Mouse (Mus musculus): ENCODE measurements around the gene Gm26897. TPM values are rescaled to one million over a fixed set of nuclear protein-coding genes. Genes with fewer than 3 reads are reported as not detected.

Gene Gm26897
- not detected in 2 replicates for polyA plus RNA-seq (2012; rRNA removed)

GRCm38 (mm10) chr5:111733851-111734250 is at the start of gene Gm26897:
Gm26897 (plus strand) TSS chr5:111733924.
- H3K27me3 ChIP-seq (ENCODE audit: control insufficient read depth, insufficient read depth, low read length), result no peaks in the 10 kb centered on the region
- no peak within 1 kb of the TSS for H3K27ac ChIP-seq (ENCODE audit: insufficient read depth, low read depth, low read length)
- H3K4me3 ChIP-seq (ENCODE audit: low read depth, low read length), result no peak within 1 kb of the TSS
- no peaks in the 10 kb centered on the region for H3K36me3 ChIP-seq (ENCODE audit: control insufficient read depth, insufficient read depth, low read length)
- 85% methylated on average over 12 of the region's 12 CpGs for WGBS
- no peaks in the 10 kb centered on the region for H3K4me1 ChIP-seq (ENCODE audit: control insufficient read depth, insufficient read depth, insufficient read length, low read length)
- TF ChIP-seq POLR2A (IDR thresholded peaks at IDR 0.05; ENCODE audit: low read depth, low read length), result no peak
- TF ChIP-seq CTCF (IDR thresholded peaks at IDR 0.05; ENCODE audit: extremely low read depth, insufficient read length, insufficient replicate concordance, low read depth, low read length), result no peak

GRCm38 (mm10) chr5:111687370-111687769 is 46.4 kb upstream of the Gm26897 start:
- no peak overlapping the region for H3K27ac ChIP-seq (ENCODE audit: insufficient read depth, low read depth, low read length)
- no peak for TF ChIP-seq CTCF (IDR thresholded peaks at IDR 0.05; ENCODE audit: extremely low read depth, insufficient read length, insufficient replicate concordance, low read depth, low read length)
- no peak for TF ChIP-seq POLR2A (IDR thresholded peaks at IDR 0.05; ENCODE audit: low read depth, low read length)
- 54% methylated on average over 5 of the region's 5 CpGs for WGBS
- no peak overlapping the region for H3K4me3 ChIP-seq (ENCODE audit: low read depth, low read length)
- H3K4me1 ChIP-seq (ENCODE audit: control insufficient read depth, insufficient read depth, insufficient read length, low read length), result no peaks in the 10 kb centered on the region
- H3K27me3 ChIP-seq (ENCODE audit: control insufficient read depth, insufficient read depth, low read length), result no peaks in the 10 kb centered on the region
- H3K36me3 ChIP-seq (ENCODE audit: control insufficient read depth, insufficient read depth, low read length), result no peaks in the 10 kb centered on the region

GRCm38 (mm10) chr5:111688584-111688983 is 45.1 kb upstream of the Gm26897 start:
- 58% methylated on average over 10 of the region's 10 CpGs for WGBS
- Histone ChIP-seq H3K4me1 (ENCODE audit: control insufficient read depth, insufficient read depth, insufficient read length, low read length) (no peaks in the 10 kb centered on the region), H3K36me3 (ENCODE audit: control insufficient read depth, insufficient read depth, low read length) (no peaks in the 10 kb centered on the region), H3K4me3 (ENCODE audit: low read depth, low read length) (no peak overlapping the region), H3K27me3 (ENCODE audit: control insufficient read depth, insufficient read depth, low read length) (no peaks in the 10 kb centered on the region), H3K27ac (ENCODE audit: insufficient read depth, low read depth, low read length) (no peak overlapping the region)
- no peak for TF ChIP-seq POLR2A (IDR thresholded peaks at IDR 0.05; ENCODE audit: low read depth, low read length)
- TF ChIP-seq CTCF (IDR thresholded peaks at IDR 0.05; ENCODE audit: extremely low read depth, insufficient read length, insufficient replicate concordance, low read depth, low read length), result no peak

GRCm38 (mm10) chr5:111697996-111698395 is 35.7 kb upstream of the Gm26897 start:
- WGBS, result 43% methylated on average over 7 of the region's 7 CpGs
- no peaks in the 10 kb centered on the region for H3K27me3 ChIP-seq (ENCODE audit: control insufficient read depth, insufficient read depth, low read length)
- H3K4me3 ChIP-seq (ENCODE audit: low read depth, low read length), result no peak overlapping the region
- TF ChIP-seq CTCF (IDR thresholded peaks at IDR 0.05; ENCODE audit: extremely low read depth, insufficient read length, insufficient replicate concordance, low read depth, low read length), result no peak
- no peak for TF ChIP-seq POLR2A (IDR thresholded peaks at IDR 0.05; ENCODE audit: low read depth, low read length)
- no peaks in the 10 kb centered on the region for H3K36me3 ChIP-seq (ENCODE audit: control insufficient read depth, insufficient read depth, low read length)
- no peaks in the 10 kb centered on the region for H3K4me1 ChIP-seq (ENCODE audit: control insufficient read depth, insufficient read depth, insufficient read length, low read length)
- no peak overlapping the region for H3K27ac ChIP-seq (ENCODE audit: insufficient read depth, low read depth, low read length)

GRCm38 (mm10) chr5:111699711-111700303 is 33.9 kb upstream of the Gm26897 start:
- no peaks in the 10 kb centered on the region for H3K36me3 ChIP-seq (ENCODE audit: control insufficient read depth, insufficient read depth, low read length)
- no peaks in the 10 kb centered on the region for H3K4me1 ChIP-seq (ENCODE audit: control insufficient read depth, insufficient read depth, insufficient read length, low read length)
- TF ChIP-seq POLR2A (IDR thresholded peaks at IDR 0.05; ENCODE audit: low read depth, low read length) (no peak), CTCF (IDR thresholded peaks at IDR 0.05; ENCODE audit: extremely low read depth, insufficient read length, insufficient replicate concordance, low read depth, low read length) (no peak)
- WGBS, result 85% methylated on average over 23 of the region's 23 CpGs
- no peak overlapping the region for H3K4me3 ChIP-seq (ENCODE audit: low read depth, low read length)
- no peak overlapping the region for H3K27ac ChIP-seq (ENCODE audit: insufficient read depth, low read depth, low read length)
- H3K27me3 ChIP-seq (ENCODE audit: control insufficient read depth, insufficient read depth, low read length), result no peaks in the 10 kb centered on the region

- no peak for TF ChIP-seq POLR2A (IDR thresholded peaks at IDR 0.05; ENCODE audit: low read depth, low read length)
- TF ChIP-seq CTCF (IDR thresholded peaks at IDR 0.05; ENCODE audit: extremely low read depth, insufficient read length, insufficient replicate concordance, low read depth, low read length), result no peak
- H3K36me3 ChIP-seq (ENCODE audit: control insufficient read depth, insufficient read depth, low read length), result no peaks in the 10 kb centered on the region
- H3K4me1 ChIP-seq (ENCODE audit: control insufficient read depth, insufficient read depth, insufficient read length, low read length), result no peaks in the 10 kb centered on the region
- WGBS, result 15% methylated on average over 20 of the region's 31 CpGs
- no peak overlapping the region for H3K4me3 ChIP-seq (ENCODE audit: low read depth, low read length)
- H3K27me3 ChIP-seq (ENCODE audit: control insufficient read depth, insufficient read depth, low read length), result no peaks in the 10 kb centered on the region
- no peak overlapping the region for H3K27ac ChIP-seq (ENCODE audit: insufficient read depth, low read depth, low read length)
Measured at GRCm38 (mm10) chr5:111701634-111702329, 31.9 kb upstream of the Gm26897 start.

- Histone ChIP-seq H3K36me3 (ENCODE audit: control insufficient read depth, insufficient read depth, low read length) (no peaks in the 10 kb centered on the region), H3K27ac (ENCODE audit: insufficient read depth, low read depth, low read length) (no peak overlapping the region), H3K4me3 (ENCODE audit: low read depth, low read length) (no peak overlapping the region), H3K4me1 (ENCODE audit: control insufficient read depth, insufficient read depth, insufficient read length, low read length) (no peaks in the 10 kb centered on the region), H3K27me3 (ENCODE audit: control insufficient read depth, insufficient read depth, low read length) (no peaks in the 10 kb centered on the region)
- WGBS, result 70% methylated on average over 7 of the region's 7 CpGs
- no peak for TF ChIP-seq CTCF (IDR thresholded peaks at IDR 0.05; ENCODE audit: extremely low read depth, insufficient read length, insufficient replicate concordance, low read depth, low read length)
- no peak for TF ChIP-seq POLR2A (IDR thresholded peaks at IDR 0.05; ENCODE audit: low read depth, low read length)
Measured at GRCm38 (mm10) chr5:111703586-111703985, 30.1 kb upstream of the Gm26897 start.

Data from small intestine, adult 2 months (tissue).